Mouse (Mus musculus): ENCODE measurements around the gene Polr1a.
A peak's percentile ranks its signal among the peaks of the same experiment; 100 is the strongest.

Polr1a gene

GRCm38 (mm10) chr6:71999917-72000512 lies 91.2 kb downstream of the Polr1a start:
- DNase-seq (ENCODE audit: low read depth, low spot score): no peak
- Histone ChIP-seq H3K27me3 (ENCODE audit: control insufficient read depth, insufficient read depth, low read length, poor library complexity, severe bottlenecking) (no peaks in the 10 kb centered on the region), H3K36me3 (ENCODE audit: control insufficient read depth, insufficient read depth, low read length, poor library complexity, severe bottlenecking) (no peaks in the 10 kb centered on the region)

GRCm38 (mm10) chr6:72001220-72001777 lies 92.4 kb downstream of the Polr1a start:
- no peaks in the 10 kb centered on the region for H3K27me3 ChIP-seq (ENCODE audit: control insufficient read depth, insufficient read depth, low read length, poor library complexity, severe bottlenecking)
- DNase-seq (ENCODE audit: low read depth, low spot score): no peak

GRCm38 (mm10) chr6:72007411-72008212 lies 98.8 kb downstream of the Polr1a start:
- DNase-seq (ENCODE audit: low read depth, low spot score): no peak
- Histone ChIP-seq H3K36me3 (ENCODE audit: control insufficient read depth, insufficient read depth, low read length, poor library complexity, severe bottlenecking) (no peaks in the 10 kb centered on the region), H3K27me3 (ENCODE audit: control insufficient read depth, insufficient read depth, low read length, poor library complexity, severe bottlenecking) (no peaks in the 10 kb centered on the region)

More at GRCm38 (mm10) chr6:72001220-72001777, 92.4 kb downstream of the Polr1a start:
- H3K36me3 ChIP-seq (ENCODE audit: control insufficient read depth, insufficient read depth, low read length, poor library complexity, severe bottlenecking): no peaks in the 10 kb centered on the region

- no peak for DNase-seq (ENCODE audit: low read depth, low spot score)
- Histone ChIP-seq H3K36me3 (ENCODE audit: control insufficient read depth, insufficient read depth, low read length, poor library complexity, severe bottlenecking) (no peaks in the 10 kb centered on the region), H3K27me3 (ENCODE audit: control insufficient read depth, insufficient read depth, low read length, poor library complexity, severe bottlenecking) (no peaks in the 10 kb centered on the region)
Observed at GRCm38 (mm10) chr6:72008213-72008655, 99.4 kb downstream of the Polr1a start.

GRCm38 (mm10) chr6:72009454-72009853 lies 100.6 kb downstream of the Polr1a start:
- Histone ChIP-seq H3K27me3 (ENCODE audit: control insufficient read depth, insufficient read depth, low read length, poor library complexity, severe bottlenecking) (no peaks in the 10 kb centered on the region), H3K36me3 (ENCODE audit: control insufficient read depth, insufficient read depth, low read length, poor library complexity, severe bottlenecking) (no peaks in the 10 kb centered on the region)
- DNase-seq (ENCODE audit: low read depth, low spot score): no peak

- no peaks in the 10 kb centered on the region for H3K27me3 ChIP-seq (ENCODE audit: control insufficient read depth, insufficient read depth, low read length, poor library complexity, severe bottlenecking)
- no peak for DNase-seq (ENCODE audit: low read depth, low spot score)
- no peaks in the 10 kb centered on the region for H3K36me3 ChIP-seq (ENCODE audit: control insufficient read depth, insufficient read depth, low read length, poor library complexity, severe bottlenecking)
Observed at GRCm38 (mm10) chr6:72014033-72014432, 105.2 kb downstream of the Polr1a start.

GRCm38 (mm10) chr6:72018052-72018451 lies 109.2 kb downstream of the Polr1a start:
- Histone ChIP-seq H3K36me3 (ENCODE audit: control insufficient read depth, insufficient read depth, low read length, poor library complexity, severe bottlenecking) (no peaks in the 10 kb centered on the region), H3K27me3 (ENCODE audit: control insufficient read depth, insufficient read depth, low read length, poor library complexity, severe bottlenecking) (no peaks in the 10 kb centered on the region)
- peak; percentile 33 for DNase-seq (ENCODE audit: low read depth, low spot score)

GRCm38 (mm10) chr6:72025497-72025896 lies 116.6 kb downstream of the Polr1a start:
- no peaks in the 10 kb centered on the region for H3K27me3 ChIP-seq (ENCODE audit: control insufficient read depth, insufficient read depth, low read length, poor library complexity, severe bottlenecking)
- no peaks in the 10 kb centered on the region for H3K36me3 ChIP-seq (ENCODE audit: control insufficient read depth, insufficient read depth, low read length, poor library complexity, severe bottlenecking)
- no peak for DNase-seq (ENCODE audit: low read depth, low spot score)

- no peak for DNase-seq (ENCODE audit: low read depth, low spot score)
- no peaks in the 10 kb centered on the region for H3K36me3 ChIP-seq (ENCODE audit: control insufficient read depth, insufficient read depth, low read length, poor library complexity, severe bottlenecking)
- H3K27me3 ChIP-seq (ENCODE audit: control insufficient read depth, insufficient read depth, low read length, poor library complexity, severe bottlenecking): no peaks in the 10 kb centered on the region
Observed at GRCm38 (mm10) chr6:72028079-72028478, 119.2 kb downstream of the Polr1a start.

GRCm38 (mm10) chr6:72029674-72030073 lies 120.8 kb downstream of the Polr1a start:
- no peak for DNase-seq (ENCODE audit: low read depth, low spot score)
- H3K36me3 ChIP-seq (ENCODE audit: control insufficient read depth, insufficient read depth, low read length, poor library complexity, severe bottlenecking): no peaks in the 10 kb centered on the region
- H3K27me3 ChIP-seq (ENCODE audit: control insufficient read depth, insufficient read depth, low read length, poor library complexity, severe bottlenecking): no peaks in the 10 kb centered on the region

All from splenic B cell, adult 2 months (primary cell).